27 mouse cellular contexts compared by ENCODE assay signal in genomic region chr2:58153742-58154141, GRCm38 (mm10). TPM values are rescaled to one million over a fixed set of nuclear protein-coding genes. Genes with fewer than 3 reads are reported as not detected.
DNase-seq lines count a peak whose midpoint lies in the region; ATAC-seq lines count a peak whose summit lies in the region.
"Had no signal": no experiment of that assay in that cellular context is flagged by ENCODE, and none has a peak within 500 bp of the region (broad histone marks: within the 10 kb centered on the region; RNA-seq: fewer than 3 reads in every experiment).

No protein-coding gene starts in this region.

- 84% methylated on average over 7 of the region's 7 CpGs for WGBS in hindbrain, embryonic 12.5 days

- H3K27me3 ChIP-seq in hindbrain, embryonic 12.5 days, result no peaks in the 10 kb centered on the region
- H3K27me3 ChIP-seq: embryonic facial prominence, embryonic 12.5 days; heart, embryonic 12.5 days; hindbrain, embryonic 15.5 days; intestine, embryonic 15.5 days; limb, embryonic 15.5 days; liver, embryonic 13.5 days; neural tube, embryonic 15.5 days had no signal

- no peaks in the 10 kb centered on the region for H3K4me1 ChIP-seq in hindbrain, embryonic 12.5 days
- H3K4me1 ChIP-seq: embryonic facial prominence, embryonic 12.5 days; hindbrain, embryonic 15.5 days; intestine, embryonic 15.5 days; limb, embryonic 10.5 days; limb, embryonic 15.5 days; neural tube, embryonic 15.5 days had no signal

- no peak overlapping the region for H3K9ac ChIP-seq in hindbrain, embryonic 12.5 days
- H3K9ac ChIP-seq: embryonic facial prominence, embryonic 12.5 days; heart, embryonic 12.5 days; hindbrain, embryonic 15.5 days; intestine, embryonic 15.5 days; limb, embryonic 15.5 days; liver, embryonic 13.5 days; neural tube, embryonic 15.5 days had no signal

- ATAC-seq in CD4-positive, CD25-positive, alpha-beta regulatory T cell, adult 4 months, result peak; percentile 22
- ATAC-seq in inflammation-experienced regulatory T-cells, adult 6 months, result peak; percentile 26
- ATAC-seq in hindbrain, embryonic 12.5 days (ENCODE audit: low FRiP score), result no peak
- ATAC-seq: forebrain, embryonic 14.5 days; intestine, embryonic 15.5 days had no signal

- DNase-seq in thymus, postnatal 0 days (ENCODE audit: low spot score), result peak; percentile 64
- no peak for DNase-seq in thymus, postnatal 4 days
- DNase-seq in adrenal gland, postnatal 10 days, result no peak
- DNase-seq: adrenal gland, postnatal 14 days; cerebellum, adult 11-12 months; cerebellum, adult 9-11 months; embryo, embryonic 11 days; heart, adult 2 months; kidney, adult 2 months; kidney, postnatal 36 days; layer of hippocampus, postnatal 36 days; liver, embryonic 13.5 days; lung, adult 2 months; lung, postnatal 10 days; midbrain, embryonic 14.5 days; right cerebral cortex, postnatal 25 days had no signal

- no peak overlapping the region for H3K27ac ChIP-seq in hindbrain, embryonic 12.5 days
- H3K27ac ChIP-seq: embryonic facial prominence, embryonic 12.5 days; heart, adult 2 months; hindbrain, embryonic 15.5 days; intestine, embryonic 15.5 days; limb, embryonic 10.5 days; limb, embryonic 15.5 days; liver, embryonic 13.5 days; neural tube, embryonic 15.5 days had no signal

- H3K4me2 ChIP-seq in hindbrain, embryonic 12.5 days (replicated peaks), result no peak overlapping the region
- H3K4me2 ChIP-seq: embryonic facial prominence, embryonic 12.5 days; heart, embryonic 12.5 days; hindbrain, embryonic 15.5 days; intestine, embryonic 15.5 days; limb, embryonic 15.5 days; liver, embryonic 13.5 days; neural tube, embryonic 15.5 days had no signal

- H3K4me3 ChIP-seq in hindbrain, embryonic 12.5 days, result no peak overlapping the region
- H3K4me3 ChIP-seq: embryonic facial prominence, embryonic 12.5 days; heart, adult 2 months; heart, embryonic 12.5 days; hindbrain, embryonic 15.5 days; intestine, embryonic 15.5 days; limb, embryonic 10.5 days; limb, embryonic 15.5 days; liver, embryonic 13.5 days; neural tube, embryonic 15.5 days had no signal

- H3K9me3 ChIP-seq in hindbrain, embryonic 12.5 days (replicated peaks), result no peaks in the 10 kb centered on the region
- H3K9me3 ChIP-seq: embryonic facial prominence, embryonic 12.5 days; heart, embryonic 12.5 days; hindbrain, embryonic 15.5 days; intestine, embryonic 15.5 days; limb, embryonic 10.5 days; limb, embryonic 15.5 days; liver, embryonic 13.5 days; neural tube, embryonic 15.5 days had no signal

- no peaks in the 10 kb centered on the region for H3K36me3 ChIP-seq in hindbrain, embryonic 12.5 days
- H3K36me3 ChIP-seq: embryonic facial prominence, embryonic 12.5 days; heart, embryonic 12.5 days; hindbrain, embryonic 15.5 days; intestine, embryonic 15.5 days; limb, embryonic 10.5 days; limb, embryonic 15.5 days; liver, embryonic 13.5 days; neural tube, embryonic 15.5 days had no signal

RNA-seq across cellular contexts. Expression of gene Cytip, which starts 41.6 kb away (rescaled TPM):
- polyA plus RNA-seq in thymus, postnatal 0 days (2015; fragmentation: Nextera tagmentation; extraction: Ambion mirVana), result 117 and 125 TPM in 2 replicates
- polyA plus RNA-seq in CD4-positive, CD25-positive, alpha-beta regulatory T cell, adult 4 months (2017; shearing (Covaris generic)), result 100 to 1,000 TPM; 430 to 456 TPM
- polyA plus RNA-seq in inflammation-experienced regulatory T-cells, adult 6 months (2017; shearing (Covaris generic)), result 100 to 1,000 TPM; 325 to 394 (median 384) TPM
- polyA plus RNA-seq in hindbrain, embryonic 12.5 days (2016; fragmentation: Nextera tagmentation; extraction: Ambion mirVana), result 0.23 and 0.86 TPM in 2 replicates
- total RNA-seq in adrenal gland, postnatal 10 days (2021), result 10 to 100 TPM; 11.7 TPM
- polyA plus RNA-seq: forebrain, embryonic 14.5 days had no signal

Comparison
In these comparisons a context has a peak if more than half of its experiments do, and no peak if none do; other contexts are left out.
1. RNA of gene Cytip, which starts 41.6 kb away (polyA plus RNA-seq): 430 to 456 TPM in CD4-positive, CD25-positive, alpha-beta regulatory T cell, adult 4 months, 325 to 394 TPM in inflammation-experienced regulatory T-cells, adult 6 months and 117 to 125 TPM in thymus, postnatal 0 days; 0.23 to 0.86 TPM in hindbrain, embryonic 12.5 days; every median in the first group is over 10 times any median in the second.